In the genomic region with DNA sequence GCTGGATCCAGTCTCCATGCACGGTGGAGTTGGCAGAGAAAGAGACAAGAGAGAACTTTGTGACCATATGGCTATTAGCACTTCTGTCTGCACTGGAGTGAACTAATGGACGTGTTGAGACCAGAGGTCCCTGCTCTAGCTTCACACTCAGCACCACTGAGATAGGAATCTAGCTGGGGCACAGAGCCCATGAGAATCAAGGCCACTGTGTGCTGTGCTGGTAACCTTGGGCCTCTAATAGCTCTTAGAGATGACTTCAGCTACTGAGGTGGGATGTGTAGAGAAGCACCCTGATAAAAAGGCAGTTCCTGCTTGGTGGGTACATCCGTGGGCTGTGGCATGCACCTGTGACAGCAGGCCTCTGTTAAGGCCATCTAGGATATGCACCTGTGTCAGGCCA, we compare ENCODE assay signal across 9 mouse cellular contexts.
"Had no signal": no experiment of that assay in that cellular context is flagged by ENCODE, and none has a peak within 500 bp of the region (broad histone marks: within the 10 kb centered on the region; RNA-seq: fewer than 3 reads in every experiment).

No protein-coding gene starts in this region.

- DNase-seq: liver, postnatal 0 days; lung, adult 2 months; lung, postnatal 14 days; lung, postnatal 36 days; right cerebral cortex, postnatal 25 days; right cerebral cortex, postnatal 4 days; spleen, adult 18-20 months; thymus, postnatal 14 days; thymus, postnatal 36 days had no signal
